Mouse (Mus musculus) liver, embryonic 14.5 days (tissue): Measurements from ENCODE around the gene Dppa5a. TPM values are rescaled to one million over a fixed set of nuclear protein-coding genes. Genes with fewer than 3 reads are reported as not detected.

Experiments used
- ATAC-seq: fragments of 200-750 bp; cut with Nextera tagmentation; 2 replicates; pipeline ENCODE4 v1.8.0; 2017; ENCODE audit warnings: moderate number of reproducible peaks, mild to moderate bottlenecking, moderate library complexity; ENCODE audit not compliant: insufficient read depth
- DNase-seq, 3 experiments: peaks; one replicate each; pipeline ENCODE4 v3.0.0-alpha.2; 2012 to 2013; ENCODE audit warnings: low read depth in 3 of 3, low spot score in 3 of 3
- H3K27ac ChIP-seq: fragments of 300-500 bp; sonication (generic); 2 replicates; pipeline ENCODE4 v1.5.1; 2014; ENCODE audit warnings: moderate library complexity, mild to moderate bottlenecking, control low read depth, inconsistent platforms
- H3K27me3 ChIP-seq: fragments of 300-500 bp; sonication (generic); 2 replicates; pipeline ENCODE4 v1.6.1; 2014; ENCODE audit warnings: mild to moderate bottlenecking, low read length, moderate library complexity; ENCODE audit not compliant: control insufficient read depth, insufficient read depth
- H3K36me3 ChIP-seq: fragments of 300-500 bp; sonication (generic); replicated peaks from 2 replicates; pipeline ENCODE4 v1.6.1; 2014; ENCODE audit warnings: low read depth; ENCODE audit not compliant: control insufficient read depth, insufficient read depth
- H3K4me1 ChIP-seq, 2 experiments: fragments of 200-500 bp in 1 of 2; fragments of 300-500 bp in 1 of 2; sonication (generic) in 1 of 2; replicated peaks; 2 replicates each; pipeline ENCODE4 v1.6.1; 2012 to 2014; ENCODE audit warnings: antibody characterized with exemption in 1 of 2, inconsistent platforms in 1 of 2, low read length in 1 of 2; ENCODE audit not compliant: control insufficient read depth in 2 of 2, insufficient read depth in 2 of 2
- H3K4me2 ChIP-seq: fragments of 300-500 bp; sonication (generic); 2 replicates; pipeline ENCODE4 v1.6.1; 2014; ENCODE audit warnings: low read depth, mild to moderate bottlenecking, control low read depth, moderate library complexity
- H3K4me3 ChIP-seq, 2 experiments: fragments of 200-500 bp in 1 of 2; fragments of 300-500 bp in 1 of 2; sonication (generic) in 1 of 2; 2 replicates each; pipeline ENCODE4 v1.5.1; 2012 to 2014; ENCODE audit warnings: low read depth in 2 of 2, low read length in 2 of 2, mild to moderate bottlenecking in 2 of 2, control low read depth in 1 of 2, inconsistent platforms in 1 of 2, moderate library complexity in 1 of 2; ENCODE audit not compliant: insufficient read depth in 1 of 2
- H3K9ac ChIP-seq: fragments of 300-500 bp; sonication (generic); replicated peaks from 2 replicates; pipeline ENCODE4 v1.6.1; 2014; ENCODE audit warnings: mild to moderate bottlenecking, control low read depth, moderate library complexity
- H3K9me3 ChIP-seq: fragments of 300-500 bp; sonication (generic); 2 replicates; pipeline ENCODE4 v1.6.1; 2016; ENCODE audit warnings: low read length, mixed read lengths; ENCODE audit not compliant: control insufficient read depth
- CTCF ChIP-seq: IDR thresholded peaks from 2 replicates; pipeline ENCODE4 v1.5.1; 2016; ENCODE audit warnings: antibody characterized with exemption, low read depth, control low read depth
- EP300 ChIP-seq: IDR thresholded peaks from 2 replicates; pipeline ENCODE4 v1.6.1; 2016; ENCODE audit warnings: antibody characterized with exemption, low read depth
- WGBS: fragments of 180-500 bp; shearing (Covaris S2); extraction: QIAGEN DNeasy Blood & Tissue Kit; methylation state at CpG from one replicate; pipeline ENCODE4 v1.1.7; 2014; ENCODE audit not compliant: insufficient replicate concordance; 5-methylcytosine and 5-hydroxymethylcytosine counted together
- polyA plus RNA-seq, 2 experiments: library from polyadenylated mRNA; depleted of rRNA in 1 of 2; stranded (reverse) in 1 of 2; unstranded in 1 of 2; fragments of >200 nt; fragmentation: Nextera tagmentation in 1 of 2; extraction: Ambion mirVana in 1 of 2; gene quantifications; 2 replicates each; pipeline versions ENCODE4 v1.2.1 to v1.2.3; 2012 to 2014

Dppa5a gene
- polyA plus RNA-seq, 2 experiments = not detected

DNA sequence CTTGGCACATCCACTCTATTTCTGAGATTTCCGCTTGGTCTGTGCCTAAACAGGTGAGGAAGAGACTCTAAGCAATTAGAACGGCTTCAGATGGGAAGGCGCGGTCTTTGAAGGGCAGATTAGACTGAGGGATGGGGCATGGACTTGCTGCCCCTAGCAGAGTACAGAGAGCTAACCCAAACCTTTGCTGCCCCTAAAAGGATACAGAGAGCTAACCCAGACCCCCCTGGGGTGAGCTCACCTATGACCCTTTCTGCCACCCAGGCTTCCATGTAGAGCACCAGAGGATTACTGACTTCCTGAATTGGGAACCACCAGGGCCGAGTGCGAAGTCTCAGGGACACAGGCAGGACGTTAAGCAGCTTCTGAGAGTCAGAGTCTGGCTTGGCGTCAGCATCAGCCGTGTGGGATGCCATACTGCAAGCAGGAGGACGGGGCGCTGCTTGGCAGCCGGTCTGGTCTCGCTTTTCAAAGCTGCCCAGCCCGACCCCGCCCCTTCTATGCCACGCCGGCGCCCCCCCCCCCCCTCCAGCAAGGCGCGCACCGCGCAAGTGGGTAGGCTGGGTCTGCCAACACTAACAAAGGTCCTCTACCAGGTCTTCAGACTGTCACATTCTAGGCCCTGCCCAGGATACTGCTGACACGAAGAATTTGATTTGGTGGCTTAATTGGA, 10.3 kb upstream of the Dppa5a start, which contains the start of gene Ooep:
TSS of gene Ooep (minus strand) at position 613 of the 673 bp plus-strand sequence.
- no peaks in the 10 kb centered on the region for H3K36me3 ChIP-seq
- TF ChIP-seq EP300 (no peak), CTCF (no peak)

DNA sequence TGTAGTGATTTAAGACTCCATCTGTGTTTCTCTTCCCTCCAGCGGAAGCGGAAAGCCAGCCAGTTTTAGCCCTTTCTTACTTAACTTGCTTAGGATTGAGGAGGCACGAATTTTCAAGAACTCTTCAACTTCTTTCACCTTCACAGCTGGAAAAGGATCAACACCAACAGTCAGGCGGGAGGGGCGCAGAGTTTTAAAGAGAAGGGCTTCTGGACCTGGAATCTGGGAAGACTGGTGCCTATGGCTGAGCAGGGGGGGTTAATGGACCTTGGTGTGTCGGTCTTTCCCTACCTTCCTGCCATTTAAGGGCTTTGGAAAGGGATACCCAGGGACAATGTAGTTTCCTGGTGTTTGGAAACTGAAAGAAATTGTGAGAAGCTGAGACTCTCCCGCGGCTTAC, 9.6 kb upstream of the Dppa5a start:
- ATAC-seq = no peak
- H3K4me2 ChIP-seq = no peak overlapping the region
- H3K27me3 ChIP-seq = peaks cover 2% of the 10 kb centered on the region; the same call in 1 of the 2 replicates
- WGBS = 39% methylated on average over 8 of the region's 8 CpGs
- no peaks in the 10 kb centered on the region for H3K4me1 ChIP-seq
- H3K9me3 ChIP-seq = no peaks in the 10 kb centered on the region
- H3K4me3 ChIP-seq = no peak overlapping the region
- no peaks in the 10 kb centered on the region for H3K36me3 ChIP-seq
- no peak for DNase-seq
- no peak overlapping the region for H3K27ac ChIP-seq
- TF ChIP-seq EP300 (no peak), CTCF (no peak)
- H3K9ac ChIP-seq = no peak overlapping the region

More for the DNA sequence above, 10.3 kb upstream of the Dppa5a start, which contains the start of gene Ooep:
- no peaks in the 10 kb centered on the region for H3K4me1 ChIP-seq
- H3K4me3 ChIP-seq = no peak within 1 kb of the TSS
- H3K27ac ChIP-seq = no peak within 1 kb of the TSS
- H3K9me3 ChIP-seq = no peaks in the 10 kb centered on the region
- DNase-seq (no peak), ATAC-seq (no peak)
- peaks cover 2% of the 10 kb centered on the region; the same call in 1 of the 2 replicates for H3K27me3 ChIP-seq
- 0 out of 2 replicates have a peak within 1 kb of the TSS, but pooled peaks have one; percentile 11 for H3K4me2 ChIP-seq
- no peak within 1 kb of the TSS for H3K9ac ChIP-seq
- 7% methylated on average over 22 of the region's 23 CpGs for WGBS

DNA sequence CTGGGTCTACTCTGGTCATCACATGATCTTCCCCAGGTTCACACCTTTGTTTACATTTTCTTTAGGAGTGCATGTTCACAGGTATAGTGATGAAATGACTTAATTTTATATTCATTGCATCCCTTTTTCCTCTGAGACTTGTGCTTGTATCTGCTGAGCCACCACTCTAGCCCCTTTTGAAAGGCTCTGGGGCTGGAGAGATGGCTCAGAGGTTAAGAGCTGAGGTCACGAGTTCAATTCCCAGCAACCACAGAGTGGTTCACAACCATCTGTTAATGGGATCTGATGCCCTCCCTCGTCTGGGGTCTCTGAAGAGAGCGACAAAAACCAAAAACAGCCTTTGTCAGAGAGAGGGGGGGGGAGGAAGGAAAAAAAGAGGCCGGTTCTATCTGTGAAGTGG, 7.5 kb upstream of the Dppa5a start:
- no peaks in the 10 kb centered on the region for H3K36me3 ChIP-seq
- peaks cover 2% of the 10 kb centered on the region; the same call in 1 of the 2 replicates for H3K27me3 ChIP-seq
- no peak overlapping the region for H3K27ac ChIP-seq
- H3K4me2 ChIP-seq = no peak overlapping the region
- no peaks in the 10 kb centered on the region for H3K9me3 ChIP-seq
- H3K4me1 ChIP-seq = no peaks in the 10 kb centered on the region
- TF ChIP-seq EP300 (no peak), CTCF (no peak)
- H3K9ac ChIP-seq = no peak overlapping the region
- no peak for DNase-seq
- no peak for ATAC-seq
- WGBS = 55% methylated on average over 4 of the region's 4 CpGs
- H3K4me3 ChIP-seq = no peak overlapping the region

DNA sequence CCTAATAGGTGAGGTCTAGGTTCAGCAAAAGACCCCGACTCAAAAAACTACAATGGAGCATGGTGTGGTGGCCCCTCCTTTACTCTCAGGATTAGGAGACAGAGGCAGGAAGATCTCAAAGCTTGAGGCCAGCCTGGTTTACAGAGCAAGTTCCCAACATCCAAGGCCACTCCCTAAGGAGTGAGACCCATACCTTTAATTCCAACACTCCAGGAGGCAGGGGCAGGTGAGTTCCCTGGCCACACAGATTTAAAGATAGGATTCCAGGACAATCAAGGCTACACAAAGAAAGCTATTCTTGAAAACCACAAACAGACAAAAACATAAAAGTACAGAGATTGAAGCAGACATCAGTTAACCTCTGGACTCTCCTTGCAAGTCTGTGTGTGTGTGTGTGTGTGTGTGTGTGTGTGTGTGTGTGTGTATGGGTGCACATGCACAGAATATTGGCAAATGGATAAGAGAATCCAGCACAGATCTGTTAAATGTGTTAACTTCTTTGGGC, 7.0 kb upstream of the Dppa5a start:
- TF ChIP-seq CTCF (no peak), EP300 (no peak)
- DNase-seq (no peak), ATAC-seq (no peak)
- no peaks in the 10 kb centered on the region for H3K4me1 ChIP-seq
- no peaks in the 10 kb centered on the region for H3K9me3 ChIP-seq
- peaks cover 2% of the 10 kb centered on the region; the same call in 1 of the 2 replicates for H3K27me3 ChIP-seq
- no peak overlapping the region for H3K9ac ChIP-seq
- WGBS = 41% methylated on average over 1 of the region's 1 CpGs
- no peak overlapping the region for H3K4me3 ChIP-seq
- no peak overlapping the region for H3K4me2 ChIP-seq
- no peak overlapping the region for H3K27ac ChIP-seq
- H3K36me3 ChIP-seq = no peaks in the 10 kb centered on the region

- H3K27ac ChIP-seq = no peak overlapping the region
- no peaks in the 10 kb centered on the region for H3K36me3 ChIP-seq
- H3K4me3 ChIP-seq = no peak overlapping the region
- no peak overlapping the region for H3K4me2 ChIP-seq
- DNase-seq (no peak), ATAC-seq (no peak)
- peaks cover 2% of the 10 kb centered on the region; the same call in 1 of the 2 replicates for H3K27me3 ChIP-seq
- no peaks in the 10 kb centered on the region for H3K4me1 ChIP-seq
- no peak overlapping the region for H3K9ac ChIP-seq
- TF ChIP-seq CTCF (no peak), EP300 (no peak)
- no peaks in the 10 kb centered on the region for H3K9me3 ChIP-seq
- 41% methylated on average over 5 of the region's 5 CpGs for WGBS
Measured at GRCm38 (mm10) chr9:78374397-78374796, 6.4 kb upstream of the Dppa5a start.
